Mouse (Mus musculus): Measurements from ENCODE around the gene Hmgcl. TPM values are rescaled to one million over a fixed set of nuclear protein-coding genes. Genes with fewer than 3 reads are reported as not detected.
A peak's percentile ranks its signal among the peaks of the same experiment; 100 is the strongest.

The Hmgcl gene
- polyA plus RNA-seq, 1 experiment from 2014 or later = 54.0 TPM

- no peak for ATAC-seq (ENCODE audit: low FRiP score)
- Histone ChIP-seq H3K36me3 (ENCODE audit: control insufficient read depth, insufficient read depth, low read length) (no peaks in the 10 kb centered on the region), H3K4me3 (ENCODE audit: low read depth, low read length) (no peak overlapping the region), H3K9ac (ENCODE audit: low read depth, low read length) (no peak overlapping the region), H3K9me3 (ENCODE audit: control insufficient read depth, low read length) (no peaks in the 10 kb centered on the region), H3K4me1 (replicated peaks; ENCODE audit: control insufficient read depth, insufficient read depth, low read length) (no peaks in the 10 kb centered on the region), H3K27ac (ENCODE audit: low read depth, low read length) (no peak overlapping the region), H3K27me3 (ENCODE audit: control insufficient read depth, insufficient read depth, low read length) (no peaks in the 10 kb centered on the region), H3K4me2 (replicated peaks; ENCODE audit: low read depth, low read length) (no peak overlapping the region)
- no peak for DNase-seq (ENCODE audit: low spot score)
- WGBS = 74% methylated on average over 7 of the region's 7 CpGs
These were observed 34.7 kb upstream of the Hmgcl start for GRCm38 (mm10) chr4:135911531-135911930.

DNA sequence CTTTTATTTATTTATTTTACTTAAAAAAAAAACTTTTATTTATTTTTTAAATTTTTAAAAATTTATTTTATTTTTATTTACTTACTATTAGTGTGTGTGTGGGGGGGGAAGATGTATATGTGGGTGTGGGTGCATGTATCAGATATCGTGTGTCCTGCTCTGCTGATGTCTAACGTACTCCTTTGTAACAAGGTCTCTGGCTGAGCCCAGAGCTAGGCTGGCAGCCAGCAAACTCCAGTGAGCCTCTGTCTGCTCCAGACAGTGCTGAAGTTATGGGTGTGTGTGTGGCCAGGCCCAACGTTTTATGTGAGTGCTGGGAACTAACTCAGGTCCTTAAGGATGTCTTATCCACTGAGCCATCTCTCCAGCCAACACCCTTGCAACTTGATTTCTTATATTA is 34.1 kb upstream of the Hmgcl start:
- peak overlapping the region; percentile 52; the same call in 1 of the 2 replicates for H3K27ac ChIP-seq (ENCODE audit: low read depth, low read length)
- no peaks in the 10 kb centered on the region for H3K4me1 ChIP-seq (replicated peaks; ENCODE audit: control insufficient read depth, insufficient read depth, low read length)
- DNase-seq (ENCODE audit: low spot score) = no peak
- ATAC-seq (ENCODE audit: low FRiP score) = no peak
- WGBS = 71% methylated on average over 3 of the region's 3 CpGs
- H3K36me3 ChIP-seq (ENCODE audit: control insufficient read depth, insufficient read depth, low read length) = no peaks in the 10 kb centered on the region
- H3K9me3 ChIP-seq (ENCODE audit: control insufficient read depth, low read length) = no peaks in the 10 kb centered on the region
- H3K27me3 ChIP-seq (ENCODE audit: control insufficient read depth, insufficient read depth, low read length) = no peaks in the 10 kb centered on the region
- H3K4me2 ChIP-seq (replicated peaks; ENCODE audit: low read depth, low read length) = no peak overlapping the region
- no peak overlapping the region for H3K9ac ChIP-seq (ENCODE audit: low read depth, low read length)
- no peak overlapping the region for H3K4me3 ChIP-seq (ENCODE audit: low read depth, low read length)

- DNase-seq (ENCODE audit: low spot score) (peak; percentile 66), ATAC-seq (ENCODE audit: low FRiP score) (peak; percentile 79)
- 35% methylated on average over 3 of the region's 3 CpGs for WGBS
- no peaks in the 10 kb centered on the region for H3K36me3 ChIP-seq (ENCODE audit: control insufficient read depth, insufficient read depth, low read length)
- no peak overlapping the region for H3K9ac ChIP-seq (ENCODE audit: low read depth, low read length)
- no peak overlapping the region for H3K4me2 ChIP-seq (replicated peaks; ENCODE audit: low read depth, low read length)
- no peaks in the 10 kb centered on the region for H3K9me3 ChIP-seq (ENCODE audit: control insufficient read depth, low read length)
- H3K4me3 ChIP-seq (ENCODE audit: low read depth, low read length) = no peak overlapping the region
- H3K4me1 ChIP-seq (replicated peaks; ENCODE audit: control insufficient read depth, insufficient read depth, low read length) = no peaks in the 10 kb centered on the region
- no peaks in the 10 kb centered on the region for H3K27me3 ChIP-seq (ENCODE audit: control insufficient read depth, insufficient read depth, low read length)
- peak overlapping the region; percentile 73 for H3K27ac ChIP-seq (ENCODE audit: low read depth, low read length)
These were observed 33.4 kb upstream of the Hmgcl start for GRCm38 (mm10) chr4:135912835-135913234.

- H3K27ac ChIP-seq (ENCODE audit: low read depth, low read length) = peak overlapping the region; percentile 73
- no peaks in the 10 kb centered on the region for H3K4me1 ChIP-seq (replicated peaks; ENCODE audit: control insufficient read depth, insufficient read depth, low read length)
- H3K9me3 ChIP-seq (ENCODE audit: control insufficient read depth, low read length) = no peaks in the 10 kb centered on the region
- H3K4me3 ChIP-seq (ENCODE audit: low read depth, low read length) = no peak overlapping the region
- no peak overlapping the region for H3K9ac ChIP-seq (ENCODE audit: low read depth, low read length)
- no peak for ATAC-seq (ENCODE audit: low FRiP score)
- H3K36me3 ChIP-seq (ENCODE audit: control insufficient read depth, insufficient read depth, low read length) = no peaks in the 10 kb centered on the region
- no peak for DNase-seq (ENCODE audit: low spot score)
- WGBS = 82% methylated on average over 4 of the region's 4 CpGs
- no peak overlapping the region for H3K4me2 ChIP-seq (replicated peaks; ENCODE audit: low read depth, low read length)
- no peaks in the 10 kb centered on the region for H3K27me3 ChIP-seq (ENCODE audit: control insufficient read depth, insufficient read depth, low read length)
These were observed 32.8 kb upstream of the Hmgcl start for GRCm38 (mm10) chr4:135913433-135913832.

DNA sequence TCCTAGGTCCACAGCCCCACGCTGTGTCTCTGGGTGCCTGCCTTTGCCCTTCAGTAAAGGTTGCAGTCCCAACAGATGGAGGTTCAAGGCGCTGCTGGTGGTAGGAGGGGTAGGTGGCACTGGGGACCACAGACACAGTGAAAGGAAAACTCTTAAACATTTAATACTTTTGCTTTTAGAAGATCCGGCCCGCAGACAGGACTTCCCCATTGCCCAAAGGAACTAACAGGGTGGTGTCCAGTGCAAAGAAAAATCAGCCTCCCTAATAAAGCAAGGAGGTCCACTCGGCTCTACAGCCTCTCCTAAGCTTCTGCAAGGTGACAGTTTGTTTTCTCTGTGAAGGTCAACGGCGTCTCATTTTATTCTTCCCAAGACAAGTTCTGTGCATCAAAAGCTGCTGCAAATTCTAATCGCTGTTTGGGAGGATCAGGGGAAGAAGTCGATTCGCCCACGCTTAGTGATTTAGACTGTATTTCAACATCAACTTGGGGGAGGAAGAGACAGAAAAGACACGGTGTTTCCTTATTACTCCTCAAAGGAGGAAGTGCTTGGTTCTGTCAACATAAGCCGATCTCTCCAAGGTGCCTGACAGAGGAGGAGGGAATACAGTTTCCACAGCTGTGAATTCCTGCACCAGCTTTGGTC is 27.5 kb upstream of the Hmgcl start:
- H3K4me1 ChIP-seq (replicated peaks; ENCODE audit: control insufficient read depth, insufficient read depth, low read length) = 0 out of 2 replicates have a peak, but pooled peaks cover 3% of the 10 kb centered on the region
- H3K4me3 ChIP-seq (ENCODE audit: low read depth, low read length) = no peak overlapping the region
- ATAC-seq (ENCODE audit: low FRiP score) = no peak
- H3K9me3 ChIP-seq (ENCODE audit: control insufficient read depth, low read length) = no peaks in the 10 kb centered on the region
- no peak overlapping the region for H3K4me2 ChIP-seq (replicated peaks; ENCODE audit: low read depth, low read length)
- H3K27me3 ChIP-seq (ENCODE audit: control insufficient read depth, insufficient read depth, low read length) = no peaks in the 10 kb centered on the region
- H3K27ac ChIP-seq (ENCODE audit: low read depth, low read length) = no peak overlapping the region
- no peaks in the 10 kb centered on the region for H3K36me3 ChIP-seq (ENCODE audit: control insufficient read depth, insufficient read depth, low read length)
- no peak for DNase-seq (ENCODE audit: low spot score)
- H3K9ac ChIP-seq (ENCODE audit: low read depth, low read length) = no peak overlapping the region
- WGBS = 92% methylated on average over 13 of the region's 13 CpGs

GRCm38 (mm10) chr4:135919280-135919639 is 27.0 kb upstream of the Hmgcl start:
- no peaks in the 10 kb centered on the region for H3K9me3 ChIP-seq (ENCODE audit: control insufficient read depth, low read length)
- no peaks in the 10 kb centered on the region for H3K36me3 ChIP-seq (ENCODE audit: control insufficient read depth, insufficient read depth, low read length)
- DNase-seq (ENCODE audit: low spot score) = no peak
- no peaks in the 10 kb centered on the region for H3K27me3 ChIP-seq (ENCODE audit: control insufficient read depth, insufficient read depth, low read length)
- H3K4me3 ChIP-seq (ENCODE audit: low read depth, low read length) = no peak overlapping the region
- H3K27ac ChIP-seq (ENCODE audit: low read depth, low read length) = no peak overlapping the region
- 0 out of 2 replicates have a peak, but pooled peaks cover 3% of the 10 kb centered on the region for H3K4me1 ChIP-seq (replicated peaks; ENCODE audit: control insufficient read depth, insufficient read depth, low read length)
- no peak for ATAC-seq (ENCODE audit: low FRiP score)
- H3K9ac ChIP-seq (ENCODE audit: low read depth, low read length) = no peak overlapping the region
- H3K4me2 ChIP-seq (replicated peaks; ENCODE audit: low read depth, low read length) = no peak overlapping the region
- 97% methylated on average over 3 of the region's 3 CpGs for WGBS

DNA sequence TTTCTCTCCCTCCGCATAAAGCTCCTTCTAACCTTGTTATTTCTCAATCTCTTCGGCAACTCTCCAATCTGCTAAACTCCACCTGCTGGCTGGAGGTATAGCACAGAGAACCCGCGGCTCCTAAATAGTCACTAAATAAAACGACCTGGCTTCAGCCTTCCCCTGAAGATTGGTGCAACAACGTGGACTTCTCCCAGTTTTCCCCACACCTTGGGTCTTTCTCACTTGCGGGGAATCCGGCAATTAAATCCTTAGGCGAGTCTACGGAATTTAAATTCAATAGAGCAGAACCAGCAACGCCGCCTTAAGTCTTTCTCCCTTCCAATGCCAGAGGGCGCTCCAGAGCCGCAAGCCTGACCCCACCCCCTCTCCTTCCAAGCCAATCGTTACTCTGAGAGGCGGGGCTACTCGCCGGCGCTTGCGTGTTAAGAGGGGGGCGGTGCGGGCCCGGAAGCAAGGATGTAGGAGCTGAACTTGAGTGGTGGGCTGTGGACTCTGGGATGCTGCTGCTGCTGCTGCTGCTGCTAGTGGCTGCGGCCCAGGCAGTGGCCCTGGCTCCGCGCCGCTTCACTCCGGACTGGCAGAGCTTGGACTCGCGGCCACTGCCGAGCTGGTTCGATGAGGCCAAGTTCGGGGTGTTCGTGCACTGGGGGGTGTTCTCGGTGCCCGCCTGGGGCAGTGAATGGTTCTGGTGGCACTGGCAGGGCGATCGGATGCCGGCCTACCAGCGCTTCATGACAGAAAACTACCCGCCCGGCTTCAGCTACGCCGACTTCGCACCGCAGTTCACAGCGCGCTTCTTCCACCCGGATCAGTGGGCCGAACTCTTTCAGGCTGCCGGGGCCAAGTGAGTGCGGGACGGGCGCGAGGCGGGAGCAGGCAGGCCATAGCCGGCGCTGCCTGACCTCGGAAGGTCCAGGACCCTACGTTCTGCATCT is 25.7 kb upstream of the Hmgcl start, which contains the start of gene Fuca1:
TSS of gene Fuca1 (plus strand) at position 432 of the 938 bp plus-strand sequence.
- Histone ChIP-seq H3K4me2 (replicated peaks; ENCODE audit: low read depth, low read length) (peak within 1 kb of the TSS; percentile 94), H3K27me3 (ENCODE audit: control insufficient read depth, insufficient read depth, low read length) (no peaks in the 10 kb centered on the region), H3K36me3 (ENCODE audit: control insufficient read depth, insufficient read depth, low read length) (no peaks in the 10 kb centered on the region), H3K27ac (ENCODE audit: low read depth, low read length) (peak within 1 kb of the TSS; percentile 72; the same call in 1 of the 2 replicates), H3K4me1 (replicated peaks; ENCODE audit: control insufficient read depth, insufficient read depth, low read length) (0 out of 2 replicates have a peak, but pooled peaks cover 3% of the 10 kb centered on the region), H3K9ac (ENCODE audit: low read depth, low read length) (peak within 1 kb of the TSS; percentile 75), H3K4me3 (ENCODE audit: low read depth, low read length) (peak within 1 kb of the TSS; percentile 84), H3K9me3 (ENCODE audit: control insufficient read depth, low read length) (no peaks in the 10 kb centered on the region)
- ATAC-seq (ENCODE audit: low FRiP score) (peak; percentile 96), DNase-seq (ENCODE audit: low spot score) (peak; percentile 99)
- 2% methylated on average over 59 of the region's 60 CpGs for WGBS

GRCm38 (mm10) chr4:135921257-135922120 is 24.8 kb upstream of the Hmgcl start:
- H3K9me3 ChIP-seq (ENCODE audit: control insufficient read depth, low read length) = no peaks in the 10 kb centered on the region
- no peaks in the 10 kb centered on the region for H3K36me3 ChIP-seq (ENCODE audit: control insufficient read depth, insufficient read depth, low read length)
- peak overlapping the region; percentile 75 for H3K9ac ChIP-seq (ENCODE audit: low read depth, low read length)
- DNase-seq (ENCODE audit: low spot score) (peak; percentile 49), ATAC-seq (ENCODE audit: low FRiP score) (peak; percentile 47)
- H3K27me3 ChIP-seq (ENCODE audit: control insufficient read depth, insufficient read depth, low read length) = no peaks in the 10 kb centered on the region
- 9% methylated on average over 26 of the region's 26 CpGs for WGBS
- H3K4me1 ChIP-seq (replicated peaks; ENCODE audit: control insufficient read depth, insufficient read depth, low read length) = 0 out of 2 replicates have a peak, but pooled peaks cover 3% of the 10 kb centered on the region
- peak overlapping the region; percentile 84 for H3K4me3 ChIP-seq (ENCODE audit: low read depth, low read length)
- no peak overlapping the region; the same call in 1 of the 2 replicates for H3K27ac ChIP-seq (ENCODE audit: low read depth, low read length)
- H3K4me2 ChIP-seq (replicated peaks; ENCODE audit: low read depth, low read length) = peak overlapping the region; percentile 94
